Mouse (Mus musculus) urinary bladder, postnatal 10 days (tissue): ENCODE data around the gene Dlgap4.

Experiments used
- DNase-seq: peaks from one replicate; pipeline ENCODE4 v3.0.0; 2022; ENCODE audit warnings: low spot score

The Dlgap4 gene

GRCm38 (mm10) chr2:156803698-156804372, 190.3 kb downstream of the Dlgap4 start:
- no peak for DNase-seq

GRCm38 (mm10) chr2:156804589-156804988, 191.1 kb downstream of the Dlgap4 start:
- DNase-seq, result no peak

GRCm38 (mm10) chr2:156806886-156807285, 193.4 kb downstream of the Dlgap4 start:
- no peak for DNase-seq

- DNase-seq, result no peak
Measured at GRCm38 (mm10) chr2:156809579-156809978, 196.1 kb downstream of the Dlgap4 start.

GRCm38 (mm10) chr2:156810716-156811115, 197.2 kb downstream of the Dlgap4 start:
- DNase-seq, result no peak

GRCm38 (mm10) chr2:156811556-156811955, 198.1 kb downstream of the Dlgap4 start:
- DNase-seq, result no peak
